Mouse (Mus musculus) spleen, embryonic (tissue): ENCODE results near the gene Tmem232.
"Not testable (repeated sequence)": the region's sequence is repeated elsewhere in the genome, so short reads cannot be mapped to it uniquely, and the experiment has no call there.

Source experiments
- CTCF ChIA-PET: fragments of 350-600 bp; sonication (Branson Sonifier 250); formaldehyde crosslinking; loops from one replicate; lab custom pipeline; 2022; lab: Charles Lee

The Tmem232 gene

GRCm38 (mm10) chr17:65540441-65541272 lies at the start of gene Tmem232:
Gene Tmem232 (minus strand): TSS chr17:65540782.
- CTCF ChIA-PET: interaction anchor here (0.5 kb wide), 1 partner anchor 154 kb away, joined by 4 read pairs; no protein-coding TSS in a partner anchor

GRCm38 (mm10) chr17:65586892-65587291 lies 46.3 kb upstream of the Tmem232 start:
- CTCF ChIA-PET: interaction anchor here (0.6 kb wide), 1 partner anchor 68 kb away, joined by 3 read pairs; no protein-coding TSS in a partner anchor

GRCm38 (mm10) chr17:65581440-65581839 lies 40.9 kb upstream of the Tmem232 start:
- CTCF ChIA-PET: no interaction called here

GRCm38 (mm10) chr17:65579766-65580165 lies 39.2 kb upstream of the Tmem232 start:
- CTCF ChIA-PET: no interaction called here

- CTCF ChIA-PET: no interaction called here
Observed at GRCm38 (mm10) chr17:65575339-65575738, 34.8 kb upstream of the Tmem232 start.

- CTCF ChIA-PET: no interaction called here
Observed at GRCm38 (mm10) chr17:65574850-65575249, 34.3 kb upstream of the Tmem232 start.

GRCm38 (mm10) chr17:65571866-65572265 lies 31.3 kb upstream of the Tmem232 start:
- CTCF ChIA-PET: no interaction called here

GRCm38 (mm10) chr17:65571466-65571865 lies 30.9 kb upstream of the Tmem232 start:
- CTCF ChIA-PET: no interaction called here

GRCm38 (mm10) chr17:65564189-65564588 lies 23.6 kb upstream of the Tmem232 start:
- CTCF ChIA-PET: no interaction called here

- CTCF ChIA-PET: no interaction called here
Observed at GRCm38 (mm10) chr17:65563345-65563744, 22.8 kb upstream of the Tmem232 start.

GRCm38 (mm10) chr17:65562761-65563160 lies 22.2 kb upstream of the Tmem232 start:
- CTCF ChIA-PET: no interaction called here

GRCm38 (mm10) chr17:65561361-65562015 lies 20.9 kb upstream of the Tmem232 start:
- CTCF ChIA-PET: no interaction called here

GRCm38 (mm10) chr17:65559273-65559672 lies 18.7 kb upstream of the Tmem232 start:
- CTCF ChIA-PET: interaction anchor here (0.6 to 0.7 kb wide), 2 partner anchors 24 to 168 kb away, joined by 3 to 9 read pairs; no protein-coding TSS in a partner anchor

GRCm38 (mm10) chr17:65558788-65559187 lies 18.2 kb upstream of the Tmem232 start:
- CTCF ChIA-PET: interaction anchor here (0.7 kb wide), 1 partner anchor 169 kb away, joined by 9 read pairs; no protein-coding TSS in a partner anchor

GRCm38 (mm10) chr17:65558217-65558616 lies 17.6 kb upstream of the Tmem232 start:
- CTCF ChIA-PET: no interaction called here

GRCm38 (mm10) chr17:65557212-65557611 lies 16.6 kb upstream of the Tmem232 start:
- CTCF ChIA-PET: no interaction called here

GRCm38 (mm10) chr17:65556798-65557197 lies 16.2 kb upstream of the Tmem232 start:
- CTCF ChIA-PET: no interaction called here

- CTCF ChIA-PET: no interaction called here
Observed at GRCm38 (mm10) chr17:65552426-65552997, 11.9 kb upstream of the Tmem232 start.

GRCm38 (mm10) chr17:65550357-65550756 lies 9.8 kb upstream of the Tmem232 start:
- CTCF ChIA-PET: no interaction called here

GRCm38 (mm10) chr17:65548698-65549365 lies 8.2 kb upstream of the Tmem232 start:
- CTCF ChIA-PET: no interaction called here

- CTCF ChIA-PET: not testable (repeated sequence)
Observed at GRCm38 (mm10) chr17:65546221-65546620, 5.6 kb upstream of the Tmem232 start.

- CTCF ChIA-PET: no interaction called here
Observed at GRCm38 (mm10) chr17:65536156-65536555, 4.4 kb downstream of the Tmem232 start.
